Mouse (Mus musculus) embryonic facial prominence, embryonic 14.5 days (tissue): ENCODE measurements at regions not wholly inside any gene's neighbourhood (a gene's known extent, or its start where the extent isn't known, plus 50 kb on each side); places are given as distances from the start of the nearest gene placed in this dataset.

ENCODE experiments used
- ATAC-seq: fragments of 200-750 bp; cut with Nextera tagmentation; 2 replicates; pipeline ENCODE4 v1.8.0; 2017; ENCODE audit warnings: low read depth, moderate number of reproducible peaks, moderate TSS enrichment
- DNase-seq: peaks from one replicate; pipeline ENCODE4 v3.0.0-alpha.2; 2015; ENCODE audit warnings: low spot score
- H3K27ac ChIP-seq: fragments of 300-500 bp; sonication (generic); replicated peaks from 2 replicates; pipeline ENCODE4 v1.5.1; 2014; ENCODE audit warnings: low read depth, mild to moderate bottlenecking, low read length, moderate library complexity
- H3K27me3 ChIP-seq: fragments of 300-500 bp; sonication (generic); replicated peaks from 2 replicates; pipeline ENCODE4 v1.6.1; 2014; ENCODE audit warnings: low read length; ENCODE audit not compliant: control insufficient read depth, insufficient read depth
- H3K36me3 ChIP-seq: fragments of 300-500 bp; sonication (generic); 2 replicates; pipeline ENCODE4 v1.6.1; 2014; ENCODE audit warnings: low read length, mixed read lengths; ENCODE audit not compliant: control insufficient read depth, insufficient read depth
- H3K4me1 ChIP-seq: fragments of 300-500 bp; sonication (generic); 2 replicates; pipeline ENCODE4 v1.6.1; 2014; ENCODE audit warnings: antibody characterized with exemption, low read length; ENCODE audit not compliant: control insufficient read depth, insufficient read depth
- H3K4me2 ChIP-seq: fragments of 300-500 bp; sonication (generic); 2 replicates; pipeline ENCODE4 v1.6.1; 2014; ENCODE audit warnings: low read depth, mild to moderate bottlenecking, low read length, moderate library complexity, mixed read lengths
- H3K4me3 ChIP-seq: fragments of 300-500 bp; sonication (generic); 2 replicates; pipeline ENCODE4 v1.5.1; 2014; ENCODE audit warnings: low read depth, mild to moderate bottlenecking, low read length
- H3K9ac ChIP-seq: fragments of 300-500 bp; sonication (generic); 2 replicates; pipeline ENCODE4 v1.6.1; 2014; ENCODE audit warnings: low read depth, mild to moderate bottlenecking, low read length, moderate library complexity, mixed read lengths
- H3K9me3 ChIP-seq: fragments of 300-500 bp; sonication (generic); 2 replicates; pipeline ENCODE4 v1.6.1; 2016; ENCODE audit warnings: low read length; ENCODE audit not compliant: control insufficient read depth
- WGBS: fragments of 180-500 bp; shearing (Covaris S2); extraction: QIAGEN DNeasy Blood & Tissue Kit; methylation state at CpG from one replicate; pipeline ENCODE4 v1.1.7; 2014; 5-methylcytosine and 5-hydroxymethylcytosine counted together

GRCm38 (mm10) chr14:95493154-95493553, 387.9 kb upstream of the 4921530L21Rik start:
- Histone ChIP-seq H3K27ac (no peak overlapping the region), H3K9ac (no peak overlapping the region), H3K4me3 (no peak overlapping the region), H3K36me3 (no peaks in the 10 kb centered on the region), H3K4me1 (no peaks in the 10 kb centered on the region), H3K4me2 (no peak overlapping the region), H3K27me3 (no peaks in the 10 kb centered on the region), H3K9me3 (no peaks in the 10 kb centered on the region)
- ATAC-seq (no peak), DNase-seq (no peak)
- WGBS, result 87% methylated on average over 3 of the region's 3 CpGs

GRCm38 (mm10) chr14:95493958-95494357, 387.1 kb upstream of the 4921530L21Rik start:
- Histone ChIP-seq H3K27ac (no peak overlapping the region), H3K4me1 (no peaks in the 10 kb centered on the region), H3K9me3 (no peaks in the 10 kb centered on the region), H3K9ac (no peak overlapping the region), H3K36me3 (no peaks in the 10 kb centered on the region), H3K4me3 (no peak overlapping the region), H3K27me3 (no peaks in the 10 kb centered on the region), H3K4me2 (no peak overlapping the region)
- ATAC-seq (no peak), DNase-seq (no peak)
- 55% methylated on average over 2 of the region's 2 CpGs for WGBS

GRCm38 (mm10) chr14:95515072-95515471, 366.0 kb upstream of the 4921530L21Rik start:
- ATAC-seq (no peak; the same call in 1 of the 2 replicates), DNase-seq (peak; percentile 3)
- H3K4me1 ChIP-seq, result no peaks in the 10 kb centered on the region
- WGBS, result 67% methylated on average over 1 of the region's 1 CpGs
- no peaks in the 10 kb centered on the region for H3K9me3 ChIP-seq
- no peak overlapping the region for H3K4me2 ChIP-seq
- no peak overlapping the region for H3K27ac ChIP-seq
- H3K9ac ChIP-seq, result no peak overlapping the region
- no peaks in the 10 kb centered on the region for H3K36me3 ChIP-seq
- H3K4me3 ChIP-seq, result no peak overlapping the region
- no peaks in the 10 kb centered on the region for H3K27me3 ChIP-seq

DNA sequence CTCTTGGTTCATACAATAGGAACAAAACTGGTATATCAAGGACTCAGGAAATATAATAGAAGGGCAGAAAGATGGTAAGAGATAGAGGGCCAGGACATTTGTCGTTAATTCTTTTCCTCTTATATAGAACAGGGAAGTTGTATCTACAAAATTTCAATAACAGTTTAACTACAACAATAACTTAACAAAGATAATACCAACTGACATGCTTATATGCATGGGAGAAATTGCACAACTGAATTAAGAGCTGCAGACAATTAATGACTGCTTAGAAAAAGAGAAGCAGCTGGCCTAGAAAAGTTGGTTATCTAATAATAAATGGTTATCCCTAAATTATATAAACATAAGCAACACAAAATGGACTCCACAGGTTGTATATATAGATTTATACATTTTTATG, 362.2 kb upstream of the 4921530L21Rik start:
- WGBS, result 76% methylated on average over 1 of the region's 1 CpGs
- Histone ChIP-seq H3K36me3 (no peaks in the 10 kb centered on the region), H3K4me2 (no peak overlapping the region), H3K9ac (no peak overlapping the region), H3K4me3 (no peak overlapping the region), H3K4me1 (no peaks in the 10 kb centered on the region), H3K27me3 (no peaks in the 10 kb centered on the region), H3K9me3 (no peaks in the 10 kb centered on the region), H3K27ac (no peak overlapping the region)
- DNase-seq (no peak), ATAC-seq (no peak)

- Histone ChIP-seq H3K27me3 (no peaks in the 10 kb centered on the region), H3K36me3 (no peaks in the 10 kb centered on the region), H3K27ac (no peak overlapping the region), H3K9me3 (no peaks in the 10 kb centered on the region), H3K4me1 (no peaks in the 10 kb centered on the region), H3K4me3 (no peak overlapping the region), H3K9ac (no peak overlapping the region), H3K4me2 (no peak overlapping the region)
- DNase-seq (no peak), ATAC-seq (no peak)
Observed at GRCm38 (mm10) chr14:95543863-95544262, 337.2 kb upstream of the 4921530L21Rik start.

DNA sequence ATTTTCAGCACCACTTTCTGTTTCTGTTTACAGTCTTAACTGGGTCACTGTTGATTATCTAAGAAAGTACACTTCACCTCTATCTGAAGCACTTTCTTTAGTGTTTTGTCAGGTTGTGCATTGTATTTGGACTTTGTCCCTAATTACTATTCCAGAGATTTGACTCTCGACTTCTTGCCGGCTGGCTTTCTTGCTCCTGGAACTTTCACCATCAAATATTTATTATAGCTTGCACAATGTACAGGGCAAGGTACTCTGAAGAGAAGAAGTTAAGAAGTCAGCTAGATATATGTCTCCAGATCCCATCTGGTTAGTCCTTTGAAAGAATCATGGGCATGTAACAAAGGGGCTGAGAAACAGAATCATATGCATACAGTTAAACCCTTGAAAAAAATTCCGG, 290.0 kb upstream of the 4921530L21Rik start:
- 73% methylated on average over 3 of the region's 3 CpGs for WGBS
- ATAC-seq (no peak), DNase-seq (no peak)
- Histone ChIP-seq H3K27ac (no peak overlapping the region), H3K4me2 (no peak overlapping the region), H3K36me3 (no peaks in the 10 kb centered on the region), H3K27me3 (no peaks in the 10 kb centered on the region), H3K4me3 (no peak overlapping the region), H3K9me3 (no peaks in the 10 kb centered on the region), H3K4me1 (no peaks in the 10 kb centered on the region), H3K9ac (no peak overlapping the region)

DNA sequence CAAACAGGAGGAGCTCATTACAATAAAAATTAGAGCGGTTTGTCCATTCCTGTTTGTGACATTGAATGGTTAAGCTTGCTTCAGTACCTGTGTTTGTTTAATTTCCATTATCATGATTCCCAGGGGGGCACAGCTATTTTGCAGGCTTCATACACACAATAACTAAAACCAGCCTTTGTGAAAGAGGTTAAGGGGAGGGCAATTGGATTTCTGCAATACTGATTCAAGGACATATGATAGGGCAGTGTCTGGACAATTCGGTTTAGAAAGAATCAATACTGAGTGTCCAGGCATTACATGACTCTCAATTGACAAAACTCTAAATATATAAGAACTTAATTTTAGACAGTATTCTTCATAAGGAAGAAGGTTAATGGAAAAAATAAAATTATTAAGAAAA, 284.7 kb upstream of the 4921530L21Rik start:
- 67% methylated on average over 2 of the region's 2 CpGs for WGBS
- Histone ChIP-seq H3K27me3 (no peaks in the 10 kb centered on the region), H3K9me3 (no peaks in the 10 kb centered on the region), H3K27ac (no peak overlapping the region), H3K4me1 (no peaks in the 10 kb centered on the region), H3K9ac (no peak overlapping the region), H3K4me2 (no peak overlapping the region), H3K36me3 (no peaks in the 10 kb centered on the region), H3K4me3 (no peak overlapping the region)
- ATAC-seq (no peak), DNase-seq (peak; percentile 10)

DNA sequence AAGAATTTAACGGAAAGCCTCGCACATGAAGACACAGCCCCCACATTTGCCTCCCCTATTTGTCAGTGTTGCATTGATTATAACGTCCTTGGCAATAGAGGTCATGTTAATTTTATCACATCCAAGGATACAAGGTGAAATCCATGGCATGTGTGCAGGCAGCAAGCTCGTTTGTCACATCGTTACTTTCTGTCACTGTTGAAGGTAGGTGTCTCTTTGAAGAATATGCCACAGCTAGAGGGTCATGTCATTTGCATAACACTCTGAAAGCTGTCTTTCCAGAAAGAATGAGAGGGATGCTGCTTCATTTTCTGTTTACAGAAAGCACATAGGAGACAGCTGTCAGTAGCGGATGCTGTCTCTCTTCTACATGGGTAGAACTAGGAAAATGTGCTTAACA, 235.1 kb upstream of the 4921530L21Rik start:
- Histone ChIP-seq H3K27ac (no peak overlapping the region), H3K36me3 (no peaks in the 10 kb centered on the region), H3K4me2 (no peak overlapping the region), H3K9me3 (no peaks in the 10 kb centered on the region), H3K4me1 (no peaks in the 10 kb centered on the region), H3K9ac (no peak overlapping the region), H3K27me3 (no peaks in the 10 kb centered on the region), H3K4me3 (no peak overlapping the region)
- 56% methylated on average over 6 of the region's 6 CpGs for WGBS
- DNase-seq (no peak), ATAC-seq (no peak)

- H3K27ac ChIP-seq, result no peak overlapping the region
- no peaks in the 10 kb centered on the region for H3K27me3 ChIP-seq
- no peak overlapping the region for H3K4me2 ChIP-seq
- DNase-seq, result no peak
- no peaks in the 10 kb centered on the region for H3K36me3 ChIP-seq
- no peak overlapping the region for H3K4me3 ChIP-seq
- 64% methylated on average over 1 of the region's 1 CpGs for WGBS
- H3K9ac ChIP-seq, result no peak overlapping the region
- no peaks in the 10 kb centered on the region for H3K9me3 ChIP-seq
- no peak for ATAC-seq
- no peaks in the 10 kb centered on the region for H3K4me1 ChIP-seq
Observed at GRCm38 (mm10) chr14:95659552-95659951, 221.5 kb upstream of the 4921530L21Rik start.
